Mouse (Mus musculus) kidney, postnatal 25 days (tissue): Measurements from ENCODE around the gene Prkab2.

Experiments
- DNase-seq, 2 experiments: peaks; one replicate each; pipeline ENCODE4 v3.0.0; 2021; ENCODE audit warnings: mixed read lengths in 2 of 2

The Prkab2 gene

GRCm38 (mm10) chr3:97657655-97658411 is at the start of gene Prkab2:
TSS of gene Prkab2 (plus strand) at chr3:97658193.
- DNase-seq: peak; percentile 99 to 100

GRCm38 (mm10) chr3:97609201-97609844 is 48.7 kb upstream of the Prkab2 start:
- DNase-seq: peak; percentile 51 to 57

- peak; percentile 94 for DNase-seq
Measured at GRCm38 (mm10) chr3:97609845-97610410, 48.1 kb upstream of the Prkab2 start, which contains the start of gene Chd1l. TSS of gene Chd1l (minus strand) at chr3:97610203.

GRCm38 (mm10) chr3:97611021-97611420 is 47.0 kb upstream of the Prkab2 start:
- DNase-seq: no peak

GRCm38 (mm10) chr3:97615154-97615553 is 42.8 kb upstream of the Prkab2 start:
- DNase-seq: no peak

GRCm38 (mm10) chr3:97615933-97616332 is 42.1 kb upstream of the Prkab2 start:
- no peak for DNase-seq

- DNase-seq: no peak
Measured at GRCm38 (mm10) chr3:97617091-97617825, 40.7 kb upstream of the Prkab2 start.

GRCm38 (mm10) chr3:97617899-97618298 is 40.1 kb upstream of the Prkab2 start:
- no peak for DNase-seq

GRCm38 (mm10) chr3:97620657-97621056 is 37.3 kb upstream of the Prkab2 start:
- no peak for DNase-seq

- DNase-seq: no peak
Measured at GRCm38 (mm10) chr3:97624611-97625010, 33.4 kb upstream of the Prkab2 start.

- no peak for DNase-seq
Measured at GRCm38 (mm10) chr3:97627893-97628292, 30.1 kb upstream of the Prkab2 start.

- DNase-seq: peak; percentile 79 to 87
Measured at GRCm38 (mm10) chr3:97628391-97629001, 29.5 kb upstream of the Prkab2 start, which contains the start of gene Fmo5. TSS of gene Fmo5 (plus strand) at chr3:97628804.

GRCm38 (mm10) chr3:97629941-97630340 is 28.1 kb upstream of the Prkab2 start:
- DNase-seq: no peak

GRCm38 (mm10) chr3:97630746-97631145 is 27.2 kb upstream of the Prkab2 start:
- DNase-seq: no peak

GRCm38 (mm10) chr3:97631258-97631860 is 26.6 kb upstream of the Prkab2 start:
- DNase-seq: no peak

GRCm38 (mm10) chr3:97633456-97633855 is 24.5 kb upstream of the Prkab2 start:
- no peak for DNase-seq

GRCm38 (mm10) chr3:97634288-97634761 is 23.7 kb upstream of the Prkab2 start:
- DNase-seq: peak in 1 of 2 experiments; percentile 43

- no peak for DNase-seq
Measured at GRCm38 (mm10) chr3:97641396-97641795, 16.6 kb upstream of the Prkab2 start.

GRCm38 (mm10) chr3:97642001-97642400 is 16.0 kb upstream of the Prkab2 start:
- no peak for DNase-seq

GRCm38 (mm10) chr3:97648518-97648917 is 9.5 kb upstream of the Prkab2 start:
- DNase-seq: no peak

- no peak for DNase-seq
Measured at GRCm38 (mm10) chr3:97649022-97649421, 9.0 kb upstream of the Prkab2 start.

GRCm38 (mm10) chr3:97649469-97649868 is 8.5 kb upstream of the Prkab2 start:
- no peak for DNase-seq
